12 mouse cellular contexts compared by ENCODE assay signal in genomic region chr5:111175410-111175809, GRCm38 (mm10).
DNase-seq lines count a peak whose midpoint lies in the region; ATAC-seq and TF ChIP-seq lines count a peak whose summit lies in the region.
"Had no signal": no experiment of that assay in that cellular context is flagged by ENCODE, and none has a peak within 500 bp of the region (broad histone marks: within the 10 kb centered on the region; RNA-seq: fewer than 3 reads in every experiment).

No protein-coding gene starts in this region.

- no peaks in the 10 kb centered on the region for H3K9me3 ChIP-seq in kidney, postnatal 0 days (replicated peaks; ENCODE audit: low read length)
- no peaks in the 10 kb centered on the region for H3K9me3 ChIP-seq in hindbrain, embryonic 14.5 days (ENCODE audit: control insufficient read depth, low read length)
- no peaks in the 10 kb centered on the region for H3K9me3 ChIP-seq in intestine, postnatal 0 days (ENCODE audit: control insufficient read depth)
- no peaks in the 10 kb centered on the region for H3K9me3 ChIP-seq in neural tube, embryonic 13.5 days
- H3K9me3 ChIP-seq: heart, embryonic 15.5 days had no signal

- peak overlapping the region; percentile 47 for H3K4me2 ChIP-seq in kidney, postnatal 0 days (ENCODE audit: low read length)
- H3K4me2 ChIP-seq in hindbrain, embryonic 14.5 days (replicated peaks), result no peak overlapping the region
- peak overlapping the region; percentile 45 for H3K4me2 ChIP-seq in intestine, postnatal 0 days (replicated peaks; ENCODE audit: low read depth)
- H3K4me2 ChIP-seq in neural tube, embryonic 13.5 days, result peak overlapping the region; percentile 23
- H3K4me2 ChIP-seq: heart, embryonic 15.5 days had no signal

- ATAC-seq in kidney, postnatal 0 days (replicated peaks; ENCODE audit: low FRiP score, low read depth), result peak; percentile 77
- no peak for ATAC-seq in hindbrain, embryonic 14.5 days (ENCODE audit: low FRiP score)
- ATAC-seq in intestine, postnatal 0 days, result no peak
- ATAC-seq in neural tube, embryonic 13.5 days (ENCODE audit: low read depth), result peak; percentile 37; the same call in 1 of the 2 replicates

- WGBS in kidney, postnatal 0 days, result 20% methylated on average over 12 of the region's 12 CpGs
- WGBS in hindbrain, embryonic 14.5 days, result 50% methylated on average over 12 of the region's 12 CpGs
- 34% methylated on average over 12 of the region's 12 CpGs for WGBS in intestine, postnatal 0 days
- WGBS in neural tube, embryonic 13.5 days, result 30% methylated on average over 12 of the region's 12 CpGs

- no peaks in the 10 kb centered on the region for H3K36me3 ChIP-seq in kidney, postnatal 0 days (ENCODE audit: insufficient read depth, low read length)
- no peaks in the 10 kb centered on the region for H3K36me3 ChIP-seq in hindbrain, embryonic 14.5 days (replicated peaks; ENCODE audit: control insufficient read depth, insufficient read depth)
- no peaks in the 10 kb centered on the region for H3K36me3 ChIP-seq in intestine, postnatal 0 days (ENCODE audit: control insufficient read depth, insufficient read depth)
- no peaks in the 10 kb centered on the region for H3K36me3 ChIP-seq in neural tube, embryonic 13.5 days
- H3K36me3 ChIP-seq: heart, embryonic 15.5 days had no signal

- DNase-seq in kidney, postnatal 0 days (ENCODE audit: low spot score), result peak; percentile 92
- DNase-seq in kidney, adult 11 months, result no peak
- DNase-seq in hindbrain, embryonic 14.5 days (ENCODE audit: low spot score), result no peak
- no peak for DNase-seq in left cerebral cortex, adult 11 months (ENCODE audit: low spot score)
- DNase-seq in urinary bladder, postnatal 10 days (ENCODE audit: low spot score), result no peak
- DNase-seq: adrenal gland, postnatal 10 days; gastrocnemius, postnatal 14 days; lung, adult 2 months; spleen, adult 18-20 months had no signal

- no peaks in the 10 kb centered on the region for H3K27me3 ChIP-seq in kidney, postnatal 0 days (ENCODE audit: insufficient read depth, low read length)
- H3K27me3 ChIP-seq in hindbrain, embryonic 14.5 days (ENCODE audit: control insufficient read depth, insufficient read depth, low read length), result no peaks in the 10 kb centered on the region
- H3K27me3 ChIP-seq in intestine, postnatal 0 days (replicated peaks; ENCODE audit: control insufficient read depth, insufficient read depth, low read length), result no peaks in the 10 kb centered on the region
- H3K27me3 ChIP-seq in neural tube, embryonic 13.5 days, result peaks cover 7% of the 10 kb centered on the region; the same call in 1 of the 2 replicates
- H3K27me3 ChIP-seq: heart, embryonic 15.5 days had no signal

- TF ChIP-seq CTCF in kidney, postnatal 0 days (IDR thresholded peaks at IDR 0.05; ENCODE audit: low read depth), result peak; percentile 3; the same call in 1 of the 2 replicates
- no peak for TF ChIP-seq CTCF in intestine, postnatal 0 days (IDR thresholded peaks at IDR 0.05; ENCODE audit: low read depth)

- H3K9ac ChIP-seq in kidney, postnatal 0 days (ENCODE audit: low read depth, low read length), result 0 out of 2 replicates have a peak overlapping the region, but pooled peaks have one; percentile 27
- no peak overlapping the region for H3K9ac ChIP-seq in hindbrain, embryonic 14.5 days
- no peak overlapping the region for H3K9ac ChIP-seq in intestine, postnatal 0 days (ENCODE audit: low read depth, low read length)
- no peak overlapping the region for H3K9ac ChIP-seq in neural tube, embryonic 13.5 days
- H3K9ac ChIP-seq: heart, embryonic 15.5 days had no signal

- peak overlapping the region; percentile 15; the same call in 1 of the 2 replicates for H3K4me3 ChIP-seq in kidney, postnatal 0 days (replicated peaks; ENCODE audit: low read depth, low read length)
- no peak overlapping the region for H3K4me3 ChIP-seq in hindbrain, embryonic 14.5 days (replicated peaks; ENCODE audit: low read length)
- H3K4me3 ChIP-seq in intestine, postnatal 0 days (ENCODE audit: low read depth, low read length), result no peak overlapping the region
- H3K4me3 ChIP-seq in neural tube, embryonic 13.5 days, result no peak overlapping the region
- H3K4me3 ChIP-seq: heart, embryonic 15.5 days had no signal

- peaks cover 32% of the 10 kb centered on the region for H3K4me1 ChIP-seq in kidney, postnatal 0 days (replicated peaks; ENCODE audit: insufficient read depth, low read length)
- peaks cover 59% of the 10 kb centered on the region for H3K4me1 ChIP-seq in hindbrain, embryonic 14.5 days (replicated peaks; ENCODE audit: control insufficient read depth, insufficient read depth, low read length)
- H3K4me1 ChIP-seq in intestine, postnatal 0 days (replicated peaks; ENCODE audit: control insufficient read depth, insufficient read depth, low read length), result peaks cover 12% of the 10 kb centered on the region
- peaks cover 70% of the 10 kb centered on the region for H3K4me1 ChIP-seq in neural tube, embryonic 13.5 days (replicated peaks)

- H3K27ac ChIP-seq in kidney, postnatal 0 days, result peak overlapping the region; percentile 70
- peak overlapping the region; percentile 38; the same call in 1 of the 2 replicates for H3K27ac ChIP-seq in hindbrain, embryonic 14.5 days
- no peak overlapping the region for H3K27ac ChIP-seq in intestine, postnatal 0 days (ENCODE audit: low read depth, low read length)
- H3K27ac ChIP-seq in neural tube, embryonic 13.5 days (replicated peaks), result peak overlapping the region; percentile 83
- H3K27ac ChIP-seq: heart, embryonic 15.5 days had no signal

Comparison
In these comparisons a context has a peak if more than half of its experiments do, and no peak if none do; other contexts are left out.
1. ATAC-seq: peak in kidney, postnatal 0 days (single experiment) and neural tube, embryonic 13.5 days (single experiment); none in hindbrain, embryonic 14.5 days (single experiment) and intestine, postnatal 0 days (single experiment).